Mouse (Mus musculus) stomach, postnatal 0 days (tissue): ENCODE results near the gene Fto. TPM values are rescaled to one million over a fixed set of nuclear protein-coding genes. Genes with fewer than 3 reads are reported as not detected.
A peak's percentile ranks its signal among the peaks of the same experiment; 100 is the strongest.

Experiments used
- ATAC-seq: fragments of 200-750 bp; cut with Nextera tagmentation; 2 replicates; pipeline ENCODE4 v1.8.0; 2017; ENCODE audit not compliant: low FRiP score, low TSS enrichment
- DNase-seq: peaks from one replicate; pipeline ENCODE4 v3.0.0-alpha.2; 2016; ENCODE audit warnings: low spot score
- H3K27ac ChIP-seq: fragments of 300-500 bp; sonication (generic); replicated peaks from 2 replicates; pipeline ENCODE4 v1.5.1; 2014; ENCODE audit warnings: mild to moderate bottlenecking, control low read depth
- H3K27me3 ChIP-seq: fragments of 300-500 bp; sonication (generic); 2 replicates; pipeline ENCODE4 v1.6.1; 2014; ENCODE audit warnings: low read length; ENCODE audit not compliant: control insufficient read depth, insufficient read depth
- H3K36me3 ChIP-seq: fragments of 300-500 bp; sonication (generic); 2 replicates; pipeline ENCODE4 v1.6.1; 2014; ENCODE audit warnings: low read length, mixed read lengths; ENCODE audit not compliant: control insufficient read depth, insufficient read depth
- H3K4me1 ChIP-seq: fragments of 300-500 bp; sonication (generic); replicated peaks from 2 replicates; pipeline ENCODE4 v1.6.1; 2014; ENCODE audit warnings: antibody characterized with exemption; ENCODE audit not compliant: control insufficient read depth, insufficient read depth
- H3K4me2 ChIP-seq: fragments of 300-500 bp; sonication (generic); replicated peaks from 2 replicates; pipeline ENCODE4 v1.6.1; 2014; ENCODE audit warnings: low read depth, mild to moderate bottlenecking, control low read depth, moderate library complexity
- H3K4me3 ChIP-seq: fragments of 300-500 bp; sonication (generic); 2 replicates; pipeline ENCODE4 v1.5.1; 2014; ENCODE audit warnings: low read depth, low read length, control low read depth
- H3K9ac ChIP-seq: fragments of 300-500 bp; sonication (generic); 2 replicates; pipeline ENCODE4 v1.6.1; 2014; ENCODE audit warnings: mild to moderate bottlenecking, low read length, control low read depth, mixed read lengths
- H3K9me3 ChIP-seq: fragments of 300-500 bp; sonication (generic); 2 replicates; pipeline ENCODE4 v1.6.1; 2016; ENCODE audit warnings: low read length; ENCODE audit not compliant: control insufficient read depth
- CTCF ChIP-seq: IDR thresholded peaks from 2 replicates; pipeline ENCODE4 v1.5.1; 2016; ENCODE audit warnings: antibody characterized with exemption, low read depth, mild to moderate bottlenecking, moderate library complexity
- EP300 ChIP-seq: optimal IDR thresholded peaks from 2 replicates; pipeline ENCODE3; 2016; ENCODE audit warnings: antibody characterized with exemption
- WGBS: fragments of 180-500 bp; shearing (Covaris S2); extraction: QIAGEN DNeasy Blood & Tissue Kit; methylation state at CpG from one replicate; pipeline ENCODE4 v1.1.7; 2014; 5-methylcytosine and 5-hydroxymethylcytosine counted together
- polyA plus RNA-seq: library from polyadenylated mRNA; unstranded; fragments of >200 nt; fragmentation: Nextera tagmentation; extraction: Ambion mirVana; gene quantifications from 2 replicates; pipeline ENCODE4 v1.2.1, GENCODE M21; 2015

The Fto gene
- polyA plus RNA-seq, 1 experiment from 2014 or later: 25.7 TPM

- no peaks in the 10 kb centered on the region for H3K36me3 ChIP-seq
- DNase-seq (no peak), ATAC-seq (no peak)
- H3K9me3 ChIP-seq: no peaks in the 10 kb centered on the region
- H3K27me3 ChIP-seq: no peaks in the 10 kb centered on the region
- H3K4me3 ChIP-seq: no peak overlapping the region
- peaks cover 2% of the 10 kb centered on the region; the same call in 1 of the 2 replicates for H3K4me1 ChIP-seq
- TF ChIP-seq EP300: no peak
- H3K27ac ChIP-seq: no peak overlapping the region
- H3K9ac ChIP-seq: no peak overlapping the region
- no peak overlapping the region for H3K4me2 ChIP-seq
- WGBS: 92% methylated on average over 7 of the region's 7 CpGs
Observed at GRCm38 (mm10) chr8:91349816-91350215, 36.5 kb downstream of the Fto start.

GRCm38 (mm10) chr8:91350628-91351027 lies 37.3 kb downstream of the Fto start:
- no peak overlapping the region for H3K4me3 ChIP-seq
- no peak overlapping the region for H3K4me2 ChIP-seq
- H3K27me3 ChIP-seq: no peaks in the 10 kb centered on the region
- no peak for ATAC-seq
- 61% methylated on average over 7 of the region's 7 CpGs for WGBS
- H3K9me3 ChIP-seq: no peaks in the 10 kb centered on the region
- H3K4me1 ChIP-seq: peaks cover 2% of the 10 kb centered on the region; the same call in 1 of the 2 replicates
- H3K9ac ChIP-seq: no peak overlapping the region
- TF ChIP-seq EP300 (no peak), CTCF (no peak)
- no peak for DNase-seq
- H3K36me3 ChIP-seq: no peaks in the 10 kb centered on the region
- 0 out of 2 replicates have a peak overlapping the region, but pooled peaks have one; percentile 18 for H3K27ac ChIP-seq

GRCm38 (mm10) chr8:91352598-91352997 lies 39.3 kb downstream of the Fto start:
- H3K27ac ChIP-seq: no peak overlapping the region
- H3K4me3 ChIP-seq: no peak overlapping the region
- ATAC-seq (no peak), DNase-seq (no peak)
- H3K4me2 ChIP-seq: no peak overlapping the region
- no peaks in the 10 kb centered on the region for H3K36me3 ChIP-seq
- no peak for TF ChIP-seq EP300
- no peak for TF ChIP-seq CTCF
- H3K9me3 ChIP-seq: no peaks in the 10 kb centered on the region
- H3K27me3 ChIP-seq: no peaks in the 10 kb centered on the region
- H3K9ac ChIP-seq: no peak overlapping the region
- WGBS: 97% methylated on average over 3 of the region's 3 CpGs
- peaks cover 2% of the 10 kb centered on the region; the same call in 1 of the 2 replicates for H3K4me1 ChIP-seq

- Histone ChIP-seq H3K27me3 (no peaks in the 10 kb centered on the region), H3K4me3 (no peak overlapping the region), H3K9me3 (no peaks in the 10 kb centered on the region), H3K36me3 (no peaks in the 10 kb centered on the region), H3K4me2 (no peak overlapping the region), H3K27ac (no peak overlapping the region), H3K9ac (no peak overlapping the region), H3K4me1 (0 out of 2 replicates have a peak, but pooled peaks cover 2% of the 10 kb centered on the region)
- 67% methylated on average over 5 of the region's 5 CpGs for WGBS
- no peak for DNase-seq
- ATAC-seq: no peak
- TF ChIP-seq CTCF (no peak), EP300 (no peak)
Observed at GRCm38 (mm10) chr8:91353062-91353461, 39.7 kb downstream of the Fto start.

GRCm38 (mm10) chr8:91353907-91354306 lies 40.6 kb downstream of the Fto start:
- DNase-seq (no peak), ATAC-seq (no peak)
- no peak overlapping the region for H3K4me3 ChIP-seq
- TF ChIP-seq EP300: no peak
- peak; percentile 58 for TF ChIP-seq CTCF
- H3K4me2 ChIP-seq: no peak overlapping the region
- no peak overlapping the region for H3K27ac ChIP-seq
- H3K9ac ChIP-seq: no peak overlapping the region
- no peaks in the 10 kb centered on the region for H3K27me3 ChIP-seq
- WGBS: 76% methylated on average over 4 of the region's 4 CpGs
- 0 out of 2 replicates have a peak, but pooled peaks cover 2% of the 10 kb centered on the region for H3K4me1 ChIP-seq
- no peaks in the 10 kb centered on the region for H3K36me3 ChIP-seq
- H3K9me3 ChIP-seq: no peaks in the 10 kb centered on the region

- DNase-seq (no peak), ATAC-seq (no peak)
- no peak overlapping the region for H3K4me3 ChIP-seq
- H3K9ac ChIP-seq: no peak overlapping the region
- H3K27ac ChIP-seq: no peak overlapping the region
- 0 out of 2 replicates have a peak, but pooled peaks cover under 1% of the 10 kb centered on the region for H3K4me1 ChIP-seq
- H3K4me2 ChIP-seq: no peak overlapping the region
- no peaks in the 10 kb centered on the region for H3K27me3 ChIP-seq
- no peaks in the 10 kb centered on the region for H3K36me3 ChIP-seq
- TF ChIP-seq EP300 (no peak), CTCF (no peak)
- 52% methylated on average over 10 of the region's 10 CpGs for WGBS
- no peaks in the 10 kb centered on the region for H3K9me3 ChIP-seq
Observed at GRCm38 (mm10) chr8:91355301-91355905, 42.1 kb downstream of the Fto start.
